Mouse (Mus musculus) stomach, postnatal 0 days (tissue): ENCODE measurements around the gene F2rl2. TPM values are rescaled to one million over a fixed set of nuclear protein-coding genes. Genes with fewer than 3 reads are reported as not detected.

Experiments used
- ATAC-seq: fragments of 200-750 bp; cut with Nextera tagmentation; 2 replicates; pipeline ENCODE4 v1.8.0; 2017; ENCODE audit not compliant: low FRiP score, low TSS enrichment
- DNase-seq: peaks from one replicate; pipeline ENCODE4 v3.0.0-alpha.2; 2016; ENCODE audit warnings: low spot score
- H3K27ac ChIP-seq: fragments of 300-500 bp; sonication (generic); replicated peaks from 2 replicates; pipeline ENCODE4 v1.5.1; 2014; ENCODE audit warnings: mild to moderate bottlenecking, control low read depth
- H3K27me3 ChIP-seq: fragments of 300-500 bp; sonication (generic); 2 replicates; pipeline ENCODE4 v1.6.1; 2014; ENCODE audit warnings: low read length; ENCODE audit not compliant: control insufficient read depth, insufficient read depth
- H3K36me3 ChIP-seq: fragments of 300-500 bp; sonication (generic); 2 replicates; pipeline ENCODE4 v1.6.1; 2014; ENCODE audit warnings: low read length, mixed read lengths; ENCODE audit not compliant: control insufficient read depth, insufficient read depth
- H3K4me1 ChIP-seq: fragments of 300-500 bp; sonication (generic); replicated peaks from 2 replicates; pipeline ENCODE4 v1.6.1; 2014; ENCODE audit warnings: antibody characterized with exemption; ENCODE audit not compliant: control insufficient read depth, insufficient read depth
- H3K4me2 ChIP-seq: fragments of 300-500 bp; sonication (generic); replicated peaks from 2 replicates; pipeline ENCODE4 v1.6.1; 2014; ENCODE audit warnings: low read depth, mild to moderate bottlenecking, control low read depth, moderate library complexity
- H3K4me3 ChIP-seq: fragments of 300-500 bp; sonication (generic); 2 replicates; pipeline ENCODE4 v1.5.1; 2014; ENCODE audit warnings: low read depth, low read length, control low read depth
- H3K9ac ChIP-seq: fragments of 300-500 bp; sonication (generic); 2 replicates; pipeline ENCODE4 v1.6.1; 2014; ENCODE audit warnings: mild to moderate bottlenecking, low read length, control low read depth, mixed read lengths
- H3K9me3 ChIP-seq: fragments of 300-500 bp; sonication (generic); 2 replicates; pipeline ENCODE4 v1.6.1; 2016; ENCODE audit warnings: low read length; ENCODE audit not compliant: control insufficient read depth
- CTCF ChIP-seq: IDR thresholded peaks from 2 replicates; pipeline ENCODE4 v1.5.1; 2016; ENCODE audit warnings: antibody characterized with exemption, low read depth, mild to moderate bottlenecking, moderate library complexity
- EP300 ChIP-seq: optimal IDR thresholded peaks from 2 replicates; pipeline ENCODE3; 2016; ENCODE audit warnings: antibody characterized with exemption
- WGBS: fragments of 180-500 bp; shearing (Covaris S2); extraction: QIAGEN DNeasy Blood & Tissue Kit; methylation state at CpG from one replicate; pipeline ENCODE4 v1.1.7; 2014; 5-methylcytosine and 5-hydroxymethylcytosine counted together
- polyA plus RNA-seq: library from polyadenylated mRNA; unstranded; fragments of >200 nt; fragmentation: Nextera tagmentation; extraction: Ambion mirVana; gene quantifications from 2 replicates; pipeline ENCODE4 v1.2.1, GENCODE M21; 2015

The F2rl2 gene
- polyA plus RNA-seq, 1 experiment from 2014 or later, result 0.21 TPM

DNA sequence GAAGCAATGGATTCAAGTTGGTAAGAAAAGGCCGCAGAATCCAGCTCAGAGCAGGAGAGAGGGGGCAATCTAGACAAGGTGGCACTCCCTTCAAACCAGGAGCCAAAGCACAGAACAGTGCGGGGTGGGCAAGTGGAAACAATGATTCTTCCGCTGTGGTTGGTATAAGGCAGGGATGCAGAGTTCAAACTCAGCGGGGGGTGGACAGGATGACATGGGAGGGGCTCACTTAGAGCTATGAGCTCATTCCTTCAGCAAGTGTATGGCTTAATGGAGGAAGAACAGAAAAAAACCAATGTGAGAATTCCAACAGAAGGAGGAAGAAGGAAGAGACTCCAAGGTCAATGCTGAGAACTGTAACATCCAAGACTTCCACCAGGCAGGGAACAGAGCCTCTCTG lies 33.8 kb downstream of the F2rl2 start:
- H3K9me3 ChIP-seq, result no peaks in the 10 kb centered on the region
- TF ChIP-seq CTCF (no peak), EP300 (no peak)
- no peak overlapping the region for H3K4me3 ChIP-seq
- H3K27ac ChIP-seq, result no peak overlapping the region
- no peak for ATAC-seq
- no peak overlapping the region for H3K9ac ChIP-seq
- 94% methylated on average over 4 of the region's 4 CpGs for WGBS
- H3K4me2 ChIP-seq, result no peak overlapping the region
- no peaks in the 10 kb centered on the region for H3K36me3 ChIP-seq
- no peak for DNase-seq
- H3K4me1 ChIP-seq, result no peaks in the 10 kb centered on the region
- H3K27me3 ChIP-seq, result no peaks in the 10 kb centered on the region

- ATAC-seq (no peak), DNase-seq (peak; percentile 33)
- no peaks in the 10 kb centered on the region for H3K36me3 ChIP-seq
- 44% methylated on average over 5 of the region's 5 CpGs for WGBS
- 0 out of 2 replicates have a peak, but pooled peaks cover 3% of the 10 kb centered on the region for H3K4me1 ChIP-seq
- no peaks in the 10 kb centered on the region for H3K27me3 ChIP-seq
- no peak overlapping the region for H3K4me3 ChIP-seq
- TF ChIP-seq CTCF (peak; percentile 77), EP300 (no peak)
- H3K9me3 ChIP-seq, result no peaks in the 10 kb centered on the region
- no peak overlapping the region for H3K9ac ChIP-seq
- H3K27ac ChIP-seq, result no peak overlapping the region
- H3K4me2 ChIP-seq, result no peak overlapping the region
These were observed 43.0 kb downstream of the F2rl2 start for GRCm38 (mm10) chr13:95739651-95740050.

DNA sequence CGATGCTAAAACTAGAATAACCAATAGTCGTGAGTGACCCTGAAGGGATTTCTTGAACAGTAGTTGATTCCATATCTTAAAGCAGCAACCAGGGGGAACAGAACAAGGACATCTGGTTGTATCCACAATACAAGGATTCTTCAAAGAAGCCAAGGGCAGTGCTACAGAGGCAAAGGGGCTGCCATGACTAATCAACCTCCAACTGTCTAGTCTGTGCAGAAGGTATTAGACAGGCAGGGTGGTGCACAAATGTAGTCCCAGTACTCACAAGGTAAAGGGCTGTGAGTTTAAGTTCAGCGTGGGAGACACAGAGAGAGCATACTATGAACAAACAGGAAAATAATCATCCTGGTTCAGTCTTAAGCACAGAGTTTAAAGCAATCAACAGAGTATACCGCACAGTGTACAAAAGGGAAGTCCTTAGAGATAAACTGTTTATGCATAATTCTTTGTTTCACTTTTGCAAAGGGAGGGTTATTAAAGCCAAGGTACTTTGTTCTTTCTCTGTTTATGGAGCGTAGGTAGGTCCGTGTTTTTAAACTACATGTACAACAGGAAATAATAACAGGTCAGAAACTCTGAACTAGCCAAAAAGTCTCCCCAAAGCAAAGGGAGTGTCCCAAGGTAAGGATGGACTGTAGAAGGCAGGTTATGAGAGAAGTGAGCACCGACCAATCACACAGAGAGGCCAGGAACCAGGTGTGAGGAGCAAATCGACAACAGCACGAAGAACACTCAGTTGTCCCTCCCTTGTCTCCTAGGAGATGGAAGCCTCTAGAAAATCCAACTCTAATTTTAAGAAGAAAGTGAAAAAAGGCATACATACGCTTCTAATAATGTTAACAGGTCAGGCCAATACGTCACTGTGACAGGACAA lies 45.4 kb downstream of the F2rl2 start:
- Histone ChIP-seq H3K27me3 (no peaks in the 10 kb centered on the region), H3K4me3 (no peak overlapping the region), H3K27ac (no peak overlapping the region), H3K4me1 (0 out of 2 replicates have a peak, but pooled peaks cover 3% of the 10 kb centered on the region), H3K36me3 (no peaks in the 10 kb centered on the region), H3K4me2 (no peak overlapping the region), H3K9ac (no peak overlapping the region), H3K9me3 (no peaks in the 10 kb centered on the region)
- ATAC-seq (no peak), DNase-seq (no peak)
- 75% methylated on average over 11 of the region's 11 CpGs for WGBS
- TF ChIP-seq EP300 (no peak), CTCF (no peak)

GRCm38 (mm10) chr13:95742881-95743466 lies 46.3 kb downstream of the F2rl2 start:
- Histone ChIP-seq H3K4me3 (no peak overlapping the region), H3K36me3 (no peaks in the 10 kb centered on the region), H3K27ac (no peak overlapping the region), H3K4me2 (no peak overlapping the region), H3K4me1 (0 out of 2 replicates have a peak, but pooled peaks cover 3% of the 10 kb centered on the region), H3K27me3 (no peaks in the 10 kb centered on the region), H3K9me3 (no peaks in the 10 kb centered on the region), H3K9ac (no peak overlapping the region)
- TF ChIP-seq EP300 (no peak), CTCF (no peak)
- DNase-seq (no peak), ATAC-seq (no peak)
- WGBS, result 29% methylated on average over 9 of the region's 9 CpGs

GRCm38 (mm10) chr13:95745451-95745850 lies 48.8 kb downstream of the F2rl2 start:
- H3K4me1 ChIP-seq, result 0 out of 2 replicates have a peak, but pooled peaks cover 3% of the 10 kb centered on the region
- no peak for ATAC-seq
- H3K27ac ChIP-seq, result no peak overlapping the region
- no peaks in the 10 kb centered on the region for H3K9me3 ChIP-seq
- no peak overlapping the region for H3K4me2 ChIP-seq
- TF ChIP-seq CTCF (no peak), EP300 (no peak)
- no peak for DNase-seq
- H3K9ac ChIP-seq, result no peak overlapping the region
- H3K36me3 ChIP-seq, result no peaks in the 10 kb centered on the region
- H3K4me3 ChIP-seq, result no peak overlapping the region
- WGBS, result 37% methylated on average over 4 of the region's 4 CpGs
- H3K27me3 ChIP-seq, result no peaks in the 10 kb centered on the region

DNA sequence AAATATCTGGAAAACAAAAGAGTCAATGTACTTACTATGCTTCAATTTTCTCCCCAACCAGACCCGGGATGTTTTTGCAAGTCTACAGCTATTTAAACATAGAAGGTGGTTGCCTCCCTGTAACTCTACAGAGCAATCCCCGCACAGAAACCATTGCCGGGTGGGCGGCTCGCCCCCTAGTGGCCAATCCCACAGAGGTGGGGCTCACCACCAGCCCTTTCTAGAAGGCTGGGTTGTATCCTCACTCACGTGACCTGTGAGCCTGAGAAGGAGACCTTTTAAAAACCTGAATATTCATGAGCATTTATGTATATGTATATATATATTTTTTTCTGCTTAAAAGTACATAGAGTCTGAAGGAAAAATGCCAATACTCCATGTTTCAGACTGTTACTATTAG lies 49.9 kb downstream of the F2rl2 start:
- Histone ChIP-seq H3K4me3 (no peak overlapping the region), H3K4me1 (0 out of 2 replicates have a peak, but pooled peaks cover 3% of the 10 kb centered on the region), H3K9me3 (no peaks in the 10 kb centered on the region), H3K4me2 (no peak overlapping the region), H3K9ac (no peak overlapping the region), H3K27me3 (no peaks in the 10 kb centered on the region), H3K27ac (no peak overlapping the region), H3K36me3 (no peaks in the 10 kb centered on the region)
- ATAC-seq, result peak; percentile 72; the same call in 1 of the 2 replicates
- TF ChIP-seq EP300 (no peak), CTCF (peak; percentile 84)
- WGBS, result 10% methylated on average over 6 of the region's 6 CpGs
- DNase-seq, result peak; percentile 57
